Mouse (Mus musculus): Measurements from ENCODE around the gene Slc26a10.

The Slc26a10 gene

DNA sequence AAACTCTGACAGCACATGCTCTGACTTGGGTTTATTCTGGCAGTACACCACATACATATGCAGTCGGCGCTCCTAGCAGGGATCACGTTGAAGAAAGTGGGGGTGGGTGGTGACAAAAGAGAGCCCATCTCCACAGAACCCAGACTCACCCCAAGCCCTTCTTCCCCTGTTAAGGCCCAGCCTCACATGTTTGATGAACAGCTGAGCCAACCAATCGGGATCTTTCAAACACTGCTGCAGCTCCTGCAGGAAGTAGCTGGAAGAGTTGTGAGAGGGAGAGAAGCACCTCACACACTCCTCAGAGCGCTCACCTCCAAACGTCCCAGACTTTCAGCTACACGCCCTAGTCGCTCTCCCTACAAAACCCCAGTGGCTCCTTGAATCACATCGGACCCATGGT lies 4.7 kb upstream of the Slc26a10 start:
- no peak for DNase-seq (ENCODE audit: extremely low spot score, low read depth, low spot score)

DNA sequence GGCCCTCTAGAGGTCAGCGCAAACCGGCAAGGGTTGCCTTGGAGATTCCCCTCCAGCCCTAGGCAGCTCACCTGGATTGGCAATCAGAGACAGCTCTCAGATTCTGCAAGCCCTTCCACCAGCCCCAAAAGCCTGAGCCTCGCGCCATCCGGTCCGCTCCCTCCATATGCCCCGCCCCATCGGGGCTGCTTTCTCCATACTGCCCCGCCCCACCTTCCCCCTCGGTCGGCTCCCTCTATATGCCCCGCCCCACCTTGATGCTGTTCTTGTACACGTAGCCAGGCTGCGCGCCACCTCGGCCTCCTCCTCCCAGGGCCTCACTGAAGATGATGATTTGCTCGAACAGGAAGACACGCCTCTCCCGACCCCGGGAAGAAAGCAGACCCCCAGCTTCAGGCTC lies 3.3 kb upstream of the Slc26a10 start:
- DNase-seq (ENCODE audit: extremely low spot score, low read depth, low spot score), result no peak

DNA sequence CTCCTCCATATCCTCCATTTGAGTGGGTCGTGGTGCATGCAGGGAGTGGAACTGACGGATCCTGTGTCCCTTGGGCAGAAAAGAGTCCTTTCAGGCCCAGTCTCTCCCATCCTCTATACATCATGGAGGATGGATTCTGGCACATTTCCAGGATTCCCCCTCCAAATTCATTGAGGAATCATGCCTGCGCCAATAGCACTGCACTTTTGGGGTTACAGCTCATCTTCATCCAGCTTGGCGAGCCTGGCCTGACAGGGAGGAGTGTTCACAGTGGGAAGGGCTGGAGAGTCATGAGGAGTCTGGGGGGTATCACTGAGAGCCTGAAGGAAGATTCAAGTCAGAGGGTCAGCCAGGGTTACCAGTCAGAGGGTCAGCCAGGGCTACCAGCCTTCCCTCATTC lies 2.2 kb upstream of the Slc26a10 start:
- DNase-seq (ENCODE audit: extremely low spot score, low read depth, low spot score), result no peak

DNA sequence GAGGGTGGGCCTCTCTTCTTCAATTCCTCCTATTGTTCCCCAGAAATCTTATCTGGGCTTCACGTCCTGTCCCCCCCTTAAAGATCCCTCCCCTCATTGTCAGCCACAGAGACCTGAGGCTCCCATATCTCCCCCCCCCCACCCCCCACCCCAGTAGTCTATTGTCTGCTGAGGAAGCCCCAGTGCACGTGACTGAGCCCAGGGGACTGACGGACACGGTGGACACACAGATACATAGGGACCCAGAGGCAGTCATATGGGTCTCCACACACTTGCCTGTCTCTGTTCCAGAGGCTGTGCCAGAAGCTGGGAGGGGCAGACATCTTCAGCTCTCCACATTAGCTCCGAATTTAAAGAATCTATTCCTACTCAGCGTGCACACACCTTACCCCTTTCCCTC lies 1.1 kb upstream of the Slc26a10 start:
- DNase-seq (ENCODE audit: extremely low spot score, low read depth, low spot score), result no peak

DNA sequence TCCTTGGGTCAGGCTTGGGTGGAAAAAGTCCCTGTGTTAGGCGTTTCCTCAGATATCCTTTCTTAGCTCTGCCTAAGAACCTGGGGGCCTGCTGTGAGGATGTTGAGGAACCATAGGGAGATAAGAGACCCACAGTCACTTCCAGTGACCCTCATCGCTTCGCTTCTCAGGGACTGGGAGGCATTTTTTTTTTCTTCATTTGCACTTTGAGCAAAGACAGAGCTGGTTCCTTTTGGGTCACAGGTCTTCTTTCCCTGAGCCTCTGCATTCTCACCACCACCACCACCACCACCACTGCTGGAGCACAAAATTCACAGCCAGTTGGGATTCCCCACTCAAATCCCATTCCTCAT lies 226 bp upstream of the Slc26a10 start:
- DNase-seq (ENCODE audit: extremely low spot score, low read depth, low spot score), result no peak

DNA sequence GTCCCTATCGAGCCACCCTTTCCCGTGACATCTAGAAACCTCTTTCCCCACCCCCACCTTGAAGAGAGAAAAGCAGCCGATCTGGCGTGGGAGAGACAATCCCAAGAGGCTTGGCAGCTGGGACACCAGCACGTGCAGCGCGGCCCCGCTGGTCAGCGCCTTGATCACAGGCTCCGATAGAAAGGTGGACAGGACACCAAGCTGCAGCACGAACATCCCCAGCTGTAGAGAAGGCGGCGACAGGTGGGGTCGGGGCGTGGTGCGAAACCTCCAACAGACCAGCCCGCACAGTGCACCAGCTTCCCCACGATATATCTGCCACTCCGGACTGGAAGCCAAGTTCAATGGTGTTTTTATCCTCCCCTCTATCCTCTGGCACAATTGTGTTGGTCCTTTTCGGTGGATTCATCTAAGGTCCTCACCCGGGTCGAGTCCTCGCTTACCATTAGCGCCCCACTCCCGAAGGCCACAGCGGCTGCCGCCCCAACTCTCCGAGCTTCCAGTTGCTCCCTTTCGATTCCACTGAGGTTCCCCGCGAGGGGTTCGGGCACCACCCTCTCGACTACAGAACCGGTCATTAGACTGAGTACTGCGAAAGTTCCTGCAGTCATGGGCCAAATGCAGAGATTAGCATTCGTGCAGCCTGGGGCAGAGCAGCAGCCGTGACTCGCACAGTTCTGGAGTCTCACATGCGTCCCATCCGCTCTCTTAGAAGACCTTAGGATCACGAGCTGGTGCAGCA lies 2.0 kb downstream of the Slc26a10 start:
- no peak for DNase-seq (ENCODE audit: extremely low spot score, low read depth, low spot score)

DNA sequence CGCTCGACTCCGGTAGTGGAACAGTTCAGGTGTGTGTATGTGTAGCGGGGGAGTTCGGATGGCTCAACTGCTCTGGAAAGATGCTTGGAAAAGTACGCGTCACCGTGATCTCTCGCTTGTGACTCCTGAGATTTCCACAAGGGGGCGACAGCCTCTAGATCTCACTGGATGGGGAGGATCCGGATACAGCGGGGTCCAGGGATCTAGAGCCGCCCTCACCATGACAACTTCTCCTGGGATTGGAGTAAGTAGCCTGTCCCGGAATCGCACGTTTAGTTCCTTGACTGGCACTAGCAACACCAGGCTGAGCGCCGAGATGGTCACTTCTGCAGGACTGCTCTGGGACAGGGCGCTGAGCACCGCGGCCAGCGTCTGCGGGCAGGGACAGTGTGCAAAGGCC lies 2.7 kb downstream of the Slc26a10 start:
- DNase-seq (ENCODE audit: extremely low spot score, low read depth, low spot score), result peak; percentile 87

DNA sequence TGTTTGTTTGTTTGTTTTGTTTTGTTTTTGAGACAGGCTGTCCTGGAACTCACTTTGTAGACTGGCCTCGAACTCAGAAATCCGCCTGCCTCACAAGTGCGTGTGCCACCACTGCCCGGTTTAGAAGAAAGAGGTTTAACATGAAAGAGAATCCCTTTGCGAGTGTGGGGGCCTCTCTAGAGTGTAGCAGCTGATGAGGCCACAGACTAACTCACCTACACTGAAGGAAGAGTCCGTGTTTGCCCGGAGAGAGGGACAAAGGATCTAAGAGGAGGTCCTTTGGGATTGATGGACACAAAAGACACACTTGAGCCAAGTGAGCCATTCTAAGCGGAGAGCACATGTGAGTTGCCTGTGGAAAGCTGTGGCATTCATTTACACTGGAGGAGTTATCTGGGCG lies 3.2 kb downstream of the Slc26a10 start:
- no peak for DNase-seq (ENCODE audit: extremely low spot score, low read depth, low spot score)

DNA sequence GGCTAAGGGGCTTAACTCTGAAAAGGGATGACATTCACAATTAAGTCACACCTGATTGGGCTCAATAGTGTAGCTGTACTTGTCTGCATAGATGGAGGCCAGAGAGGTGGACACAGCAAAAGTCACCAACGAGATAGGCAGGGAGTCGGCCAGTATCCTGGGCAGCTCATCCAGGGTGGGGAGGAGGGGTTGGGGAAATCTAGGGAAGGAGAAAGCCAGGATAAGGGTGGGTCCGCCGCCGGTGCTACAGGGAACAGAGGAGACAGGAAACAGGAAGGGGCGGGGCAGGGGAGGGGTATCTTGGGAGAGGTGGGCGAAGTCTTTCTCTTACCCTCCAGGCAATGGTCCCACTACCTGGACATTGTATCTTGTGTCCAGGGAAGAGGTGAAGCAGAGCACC lies 3.7 kb downstream of the Slc26a10 start:
- no peak for DNase-seq (ENCODE audit: extremely low spot score, low read depth, low spot score)

DNA sequence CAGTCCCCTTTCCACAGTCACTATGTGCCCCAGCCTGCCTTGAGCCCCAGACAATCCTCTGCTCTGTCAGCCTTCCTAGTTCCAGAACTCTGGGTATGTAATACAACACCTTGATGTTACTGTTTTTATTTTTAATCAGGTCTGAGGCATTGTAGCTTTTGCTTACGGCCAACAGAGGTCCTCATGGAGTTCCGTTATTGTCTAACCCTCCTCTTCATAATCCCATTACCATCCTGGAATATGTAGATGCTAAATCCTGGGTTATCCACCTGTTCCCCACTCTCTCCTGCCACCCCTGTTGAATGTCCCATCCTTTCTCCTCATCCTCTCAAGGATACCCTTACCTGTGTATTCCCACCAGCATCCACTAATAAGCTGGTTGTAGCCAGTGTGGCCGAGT lies 4.2 kb downstream of the Slc26a10 start:
- DNase-seq (ENCODE audit: extremely low spot score, low read depth, low spot score), result no peak

DNA sequence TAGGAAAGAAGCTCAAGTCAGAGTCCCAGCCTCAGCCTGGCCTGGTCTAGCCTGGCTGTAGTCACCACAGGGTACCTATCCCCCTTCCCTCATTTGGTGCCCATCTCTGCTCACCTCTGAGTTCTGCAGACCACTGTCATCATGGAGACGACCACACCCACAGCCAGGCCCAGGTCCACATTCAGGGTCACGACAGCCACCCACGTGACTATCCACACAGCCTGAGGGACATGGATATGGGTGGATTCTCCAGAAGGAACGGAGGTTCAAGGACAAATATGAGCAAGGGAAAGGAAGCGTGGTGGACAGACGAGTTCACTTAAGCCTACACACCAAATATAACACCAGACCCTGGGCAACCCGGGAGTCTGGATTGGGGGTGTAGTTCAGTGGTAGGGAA lies 6.3 kb downstream of the Slc26a10 start:
- DNase-seq (ENCODE audit: extremely low spot score, low read depth, low spot score), result no peak

DNA sequence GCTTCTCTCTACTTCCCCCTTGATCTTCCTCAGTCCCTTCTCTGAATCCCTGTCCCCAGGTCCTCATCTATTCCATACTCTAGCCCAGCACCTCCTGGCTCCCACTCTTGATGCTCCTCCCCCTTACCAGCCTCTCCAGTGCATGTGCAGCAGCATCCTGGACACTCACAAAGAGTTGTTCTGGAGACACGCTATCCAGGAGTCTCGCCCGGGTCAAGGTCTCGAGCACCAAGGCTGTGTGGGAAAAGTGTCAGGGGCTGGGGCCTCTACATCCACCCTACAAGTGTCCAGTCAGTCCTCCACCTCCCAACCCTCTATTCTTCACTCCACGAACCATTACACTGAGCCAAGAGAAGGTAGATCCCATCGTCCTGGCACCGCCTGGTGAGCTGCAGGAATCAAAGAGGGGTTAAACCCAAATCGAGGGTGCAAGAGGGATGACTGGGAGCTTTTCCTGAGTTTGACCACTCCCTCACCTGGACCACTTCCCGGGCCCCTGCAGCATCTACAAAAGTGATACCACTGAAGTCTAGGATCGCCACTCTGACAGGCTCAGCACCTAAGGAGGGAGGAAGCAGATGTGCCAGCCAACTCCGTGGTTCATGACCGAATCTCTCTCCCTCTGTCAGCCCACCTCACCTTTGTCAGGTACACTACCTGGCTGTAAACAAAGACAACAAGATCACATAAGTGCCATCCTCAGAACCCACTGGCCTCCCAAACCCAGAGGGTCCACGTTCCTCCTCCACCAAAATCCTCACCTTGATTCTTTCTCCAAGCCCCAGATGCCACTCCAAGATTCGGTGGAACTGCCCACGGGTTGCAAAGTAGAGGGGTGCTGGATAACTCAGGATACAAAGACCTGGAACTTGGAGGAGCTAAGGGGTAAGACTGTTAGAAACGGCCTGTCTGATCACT lies 7.0 kb downstream of the Slc26a10 start:
- no peak for DNase-seq (ENCODE audit: extremely low spot score, low read depth, low spot score)

DNA sequence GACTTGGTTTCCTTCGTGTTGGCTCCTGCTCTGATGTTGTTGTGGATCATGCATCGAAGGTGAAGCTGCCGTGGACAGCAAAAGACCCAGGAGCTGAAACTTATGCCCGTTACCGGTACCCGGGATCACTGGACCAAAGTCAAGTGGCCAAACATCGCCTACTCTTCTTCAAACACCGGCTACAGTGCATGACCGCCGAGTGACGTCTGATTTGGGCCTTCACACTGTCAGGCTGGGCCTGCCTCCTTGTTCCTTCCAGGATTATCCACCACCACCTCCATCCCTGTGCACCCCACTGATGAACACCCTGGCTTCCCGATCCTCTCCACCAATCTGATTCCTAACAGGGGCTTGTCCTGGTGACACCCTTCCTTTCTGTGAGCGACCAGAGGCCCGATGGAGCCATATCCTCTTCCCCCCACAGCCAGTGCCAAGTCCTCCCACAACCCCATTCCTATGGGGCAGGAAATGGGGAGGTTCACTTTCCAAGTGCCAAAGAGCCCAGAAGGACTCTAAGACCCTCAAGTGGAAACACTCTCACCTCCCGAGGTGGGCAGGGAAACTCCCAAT lies 8.7 kb downstream of the Slc26a10 start:
- no peak for DNase-seq (ENCODE audit: extremely low spot score, low read depth, low spot score)

DNA sequence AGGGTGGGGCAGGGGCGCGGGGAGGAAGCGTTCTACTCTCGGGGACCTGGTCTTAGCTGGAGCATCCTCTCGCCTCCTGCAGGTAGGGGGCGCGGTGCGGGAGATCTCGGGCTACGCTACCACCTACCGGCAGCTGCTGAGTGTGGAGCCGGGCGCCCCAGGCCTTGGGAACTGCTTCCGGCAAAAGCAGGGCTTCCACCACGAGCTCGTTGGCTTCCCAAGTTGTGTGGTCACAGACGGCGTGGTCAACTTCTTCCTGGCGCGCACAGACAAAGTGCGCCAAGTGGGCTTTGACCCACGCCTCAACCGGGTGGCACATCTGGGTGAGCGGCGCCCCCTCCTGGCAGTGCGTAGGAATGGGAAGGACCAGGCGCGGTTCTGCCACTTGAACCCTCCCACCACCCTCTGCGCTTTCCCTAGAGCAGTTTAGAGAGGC lies 9.6 kb downstream of the Slc26a10 start:
- no peak for DNase-seq (ENCODE audit: extremely low spot score, low read depth, low spot score)

DNA sequence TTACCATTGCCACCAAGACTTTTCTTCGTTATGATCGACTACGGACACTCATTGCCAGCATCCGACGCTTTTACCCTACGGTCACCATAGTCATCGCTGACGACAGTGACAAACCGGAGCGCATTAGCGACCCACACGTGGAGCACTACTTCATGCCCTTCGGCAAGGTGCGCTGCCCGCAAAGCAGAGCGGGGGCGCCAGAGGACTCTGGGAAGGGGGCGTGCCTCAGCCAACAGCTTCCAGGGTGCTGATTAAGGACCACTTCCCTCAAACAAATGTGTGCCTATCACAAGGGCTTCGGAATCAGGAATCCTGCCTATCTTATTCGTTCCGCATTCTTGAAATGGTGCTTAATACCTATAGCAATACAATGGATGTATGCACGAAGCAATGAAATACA lies 10.4 kb downstream of the Slc26a10 start:
- DNase-seq (ENCODE audit: extremely low spot score, low read depth, low spot score), result no peak

DNA sequence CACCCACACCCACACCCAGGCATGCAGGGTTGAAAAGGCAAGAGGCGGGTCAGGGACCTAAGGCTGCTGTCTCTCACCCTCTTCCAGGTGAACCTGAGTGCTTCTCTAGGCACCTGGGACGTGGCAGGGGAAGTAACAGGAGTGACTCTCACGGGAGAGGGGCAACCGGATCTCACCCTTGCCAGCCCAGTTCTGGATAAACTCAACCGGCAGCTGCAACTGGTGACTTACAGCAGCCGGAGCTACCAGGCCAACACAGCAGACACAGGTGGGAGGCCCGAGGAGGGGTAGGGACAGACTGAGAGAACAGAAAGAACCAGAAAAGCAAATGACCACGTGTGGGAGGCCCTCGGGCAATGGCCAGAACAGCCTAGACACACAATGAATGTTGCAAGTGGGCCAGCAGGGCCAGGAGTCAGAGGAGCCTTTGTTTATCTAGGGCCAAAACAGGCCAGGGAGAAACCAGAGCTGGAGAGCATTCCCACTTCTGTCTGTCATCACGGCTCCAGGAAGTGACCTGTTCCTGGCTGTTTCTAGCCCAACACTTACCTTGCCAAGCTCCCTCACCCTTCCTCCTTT lies 12.7 kb downstream of the Slc26a10 start:
- no peak for DNase-seq (ENCODE audit: extremely low spot score, low read depth, low spot score)

DNA sequence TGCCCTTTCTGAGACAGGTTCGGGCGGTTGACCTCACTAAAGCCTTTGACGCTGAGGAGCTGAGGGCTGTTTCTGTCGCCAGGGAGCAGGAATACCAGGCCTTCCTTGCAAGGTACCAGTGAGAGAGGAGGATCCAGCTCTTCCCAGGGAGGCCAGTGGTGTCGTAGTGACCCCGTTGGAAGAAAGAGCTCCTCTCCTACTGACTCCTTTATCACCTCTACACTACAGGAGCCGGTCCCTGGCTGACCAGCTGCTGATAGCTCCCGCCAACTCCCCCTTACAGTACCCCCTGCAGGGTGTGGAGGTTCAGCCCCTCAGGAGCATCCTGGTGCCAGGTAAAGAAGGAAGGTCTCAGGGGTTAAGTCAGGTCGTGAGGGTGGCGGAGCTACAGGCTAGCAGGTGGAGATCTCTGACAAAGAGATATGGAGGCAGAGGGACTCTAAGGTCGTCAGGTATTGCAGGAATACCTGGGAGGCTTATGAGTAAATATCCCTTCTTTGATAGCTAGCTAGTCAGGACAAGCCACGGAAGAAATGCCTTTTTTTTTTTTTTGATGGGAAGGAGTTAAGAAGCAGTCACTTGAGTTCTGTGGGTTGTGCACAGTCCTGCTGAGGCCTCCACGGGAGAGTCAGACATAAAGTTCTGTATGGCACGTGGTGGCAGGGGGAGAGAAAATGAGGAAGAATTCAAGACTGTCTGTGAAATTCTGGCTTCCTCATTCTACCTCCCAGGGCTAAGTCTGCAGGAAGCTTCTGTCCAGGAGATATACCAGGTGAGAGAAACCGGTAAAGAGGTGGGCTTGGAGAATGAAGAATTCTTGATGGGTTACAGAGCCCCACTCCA lies 13.5 kb downstream of the Slc26a10 start:
- DNase-seq (ENCODE audit: extremely low spot score, low read depth, low spot score), result no peak

DNA sequence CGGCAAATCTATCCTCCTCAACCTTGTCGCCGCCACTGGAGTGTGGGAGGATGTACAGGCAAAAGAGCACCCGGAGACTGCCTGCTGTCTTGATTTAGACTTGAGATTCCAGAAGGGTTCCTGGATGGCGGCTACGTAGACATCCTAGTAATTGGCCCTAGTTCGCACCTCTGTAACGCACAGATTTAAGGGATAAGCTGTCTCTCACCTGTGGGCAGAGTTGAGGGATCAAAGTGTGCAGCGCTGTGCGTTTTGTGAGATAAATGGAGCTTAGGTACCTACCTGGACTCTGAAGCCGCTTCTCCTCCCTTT lies 14.1 kb downstream of the Slc26a10 start:
- DNase-seq (ENCODE audit: extremely low spot score, low read depth, low spot score), result no peak

DNA sequence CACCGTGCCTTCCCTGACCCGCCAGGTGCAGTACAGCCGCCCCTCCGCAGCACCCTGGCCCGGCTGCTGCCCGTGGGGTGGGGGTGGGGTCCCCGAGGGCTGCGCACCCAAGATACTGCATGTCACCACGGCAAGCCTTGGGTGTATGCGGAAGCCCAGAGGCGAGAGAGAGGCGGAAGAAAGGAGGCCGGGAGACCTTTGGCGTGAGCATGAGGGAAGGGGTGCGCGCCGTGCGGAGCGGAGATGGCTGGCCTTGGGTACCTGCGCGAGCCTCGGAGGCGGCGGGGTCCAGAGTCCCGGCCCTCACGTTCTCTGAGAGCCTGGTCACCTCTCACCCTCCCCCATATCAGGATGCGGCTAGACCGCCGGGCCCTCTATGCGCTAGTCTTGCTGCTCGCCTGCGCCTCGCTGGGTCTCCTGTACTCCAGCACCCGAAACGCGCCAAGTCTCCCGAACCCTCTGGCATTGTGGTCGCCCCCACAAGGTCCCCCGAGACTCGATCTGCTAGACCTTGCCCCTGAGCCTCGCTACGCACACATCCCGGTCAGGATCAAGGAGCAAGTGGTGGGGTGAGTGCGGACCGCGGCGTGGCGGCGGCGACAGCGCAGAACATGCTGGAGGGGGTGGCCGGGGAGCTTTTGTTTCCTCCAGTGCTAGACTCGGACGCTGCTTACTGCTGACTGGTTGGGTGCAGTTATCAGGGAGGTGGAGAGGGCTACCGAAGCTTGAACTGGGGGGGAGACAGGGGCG lies 14.6 kb downstream of the Slc26a10 start:
- DNase-seq (ENCODE audit: extremely low spot score, low read depth, low spot score), result no peak

DNA sequence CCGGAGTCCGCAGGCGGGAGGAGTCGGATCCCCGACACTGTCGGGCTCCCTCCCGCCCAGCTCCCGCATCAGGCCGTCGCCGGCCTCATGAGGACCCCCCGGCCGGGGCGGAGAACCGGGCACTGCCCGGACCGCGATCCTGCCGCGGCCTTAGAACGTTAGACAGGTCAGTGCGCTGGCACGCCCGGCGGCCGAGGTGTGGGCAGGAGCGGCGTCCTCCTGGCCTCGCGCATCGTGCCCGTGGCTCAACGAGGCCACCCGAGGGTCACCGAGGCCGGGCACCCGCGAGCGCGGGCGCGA lies 15.1 kb downstream of the Slc26a10 start:
- no peak for DNase-seq (ENCODE audit: extremely low spot score, low read depth, low spot score)

Measured in hindlimb bud, embryonic 11.5 days (tissue).